Mouse (Mus musculus) forebrain, postnatal 0 days (tissue): ENCODE measurements at regions not wholly inside any gene's neighbourhood (a gene's known extent, or its start where the extent isn't known, plus 50 kb on each side); places are given as distances from the start of the nearest gene placed in this dataset.

Experiments used
- ATAC-seq: fragments of 200-750 bp; cut with Nextera tagmentation; 2 replicates; pipeline ENCODE4 v1.8.0; 2017; ENCODE audit warnings: mild to moderate bottlenecking, moderate library complexity
- DNase-seq: peaks from one replicate; pipeline ENCODE4 v3.0.0-alpha.2; 2015
- H3K27ac ChIP-seq: fragments of 300-500 bp; sonication (generic); 2 replicates; pipeline ENCODE4 v1.5.1; 2014; ENCODE audit warnings: low read depth, mild to moderate bottlenecking, antibody characterized with exemption, low read length, moderate library complexity, mixed read lengths
- H3K27me3 ChIP-seq: fragments of 300-500 bp; sonication (generic); 2 replicates; pipeline ENCODE4 v1.6.1; 2014; ENCODE audit warnings: mild to moderate bottlenecking, low read length, mixed read lengths; ENCODE audit not compliant: insufficient read depth
- H3K36me3 ChIP-seq: fragments of 300-500 bp; sonication (generic); 2 replicates; pipeline ENCODE4 v1.6.1; 2014; ENCODE audit warnings: mild to moderate bottlenecking, moderate library complexity; ENCODE audit not compliant: insufficient read depth
- H3K4me1 ChIP-seq: fragments of 300-500 bp; sonication (generic); 2 replicates; pipeline ENCODE4 v1.6.1; 2014; ENCODE audit warnings: antibody characterized with exemption; ENCODE audit not compliant: insufficient read depth
- H3K4me2 ChIP-seq: fragments of 300-500 bp; sonication (generic); 2 replicates; pipeline ENCODE4 v1.6.1; 2014; ENCODE audit warnings: low read depth, mild to moderate bottlenecking, moderate library complexity
- H3K4me3 ChIP-seq: fragments of 300-500 bp; sonication (generic); 2 replicates; pipeline ENCODE4 v1.5.1; 2014; ENCODE audit warnings: low read depth, low read length, mixed read lengths
- H3K9ac ChIP-seq: fragments of 300-500 bp; sonication (generic); 2 replicates; pipeline ENCODE4 v1.6.1; 2014; ENCODE audit warnings: mild to moderate bottlenecking
- H3K9me3 ChIP-seq: fragments of 300-500 bp; sonication (generic); 2 replicates; pipeline ENCODE4 v1.6.1; 2016; ENCODE audit warnings: low read length
- CTCF ChIP-seq: sonication (generic); IDR thresholded peaks from 2 replicates; pipeline ENCODE4 v1.5.1; 2016; ENCODE audit warnings: antibody characterized with exemption, control low read depth, low read depth
- WGBS: fragments of 180-500 bp; shearing (Covaris S2); extraction: QIAGEN DNeasy Blood & Tissue Kit; methylation state at CpG from one replicate; pipeline ENCODE4 v1.1.7; 2014; 5-methylcytosine and 5-hydroxymethylcytosine counted together

GRCm38 (mm10) chr6:31131716-31132115 is 172.8 kb upstream of the Klf14 start:
- 64% methylated on average over 9 of the region's 9 CpGs for WGBS
- Histone ChIP-seq H3K4me1 (no peaks in the 10 kb centered on the region), H3K27ac (no peak overlapping the region), H3K9me3 (no peaks in the 10 kb centered on the region), H3K36me3 (no peaks in the 10 kb centered on the region), H3K4me3 (no peak overlapping the region), H3K9ac (no peak overlapping the region), H3K27me3 (no peaks in the 10 kb centered on the region), H3K4me2 (no peak overlapping the region)
- no peak for TF ChIP-seq CTCF
- ATAC-seq, result no peak
- no peak for DNase-seq

- DNase-seq (no peak), ATAC-seq (no peak)
- TF ChIP-seq CTCF, result no peak
- H3K9ac ChIP-seq, result no peak overlapping the region
- H3K36me3 ChIP-seq, result no peaks in the 10 kb centered on the region
- H3K27ac ChIP-seq, result no peak overlapping the region
- H3K4me3 ChIP-seq, result no peak overlapping the region
- H3K27me3 ChIP-seq, result no peaks in the 10 kb centered on the region
- H3K9me3 ChIP-seq, result no peaks in the 10 kb centered on the region
- no peak overlapping the region for H3K4me2 ChIP-seq
- 60% methylated on average over 8 of the region's 8 CpGs for WGBS
- no peaks in the 10 kb centered on the region for H3K4me1 ChIP-seq
Measured at GRCm38 (mm10) chr6:31132396-31133190, 173.7 kb upstream of the Klf14 start.

- DNase-seq, result peak; percentile 23
- Histone ChIP-seq H3K4me2 (no peak overlapping the region), H3K36me3 (no peaks in the 10 kb centered on the region), H3K4me1 (no peaks in the 10 kb centered on the region), H3K4me3 (no peak overlapping the region), H3K9ac (no peak overlapping the region), H3K27ac (no peak overlapping the region), H3K27me3 (no peaks in the 10 kb centered on the region), H3K9me3 (no peaks in the 10 kb centered on the region)
- 74% methylated on average over 11 of the region's 11 CpGs for WGBS
- TF ChIP-seq CTCF, result no peak
- ATAC-seq, result no peak
Measured at GRCm38 (mm10) chr6:31133896-31134735, 175.2 kb upstream of the Klf14 start.

GRCm38 (mm10) chr6:31134736-31135077 is 175.8 kb upstream of the Klf14 start:
- H3K27ac ChIP-seq, result no peak overlapping the region
- H3K4me3 ChIP-seq, result no peak overlapping the region
- TF ChIP-seq CTCF, result no peak
- H3K9me3 ChIP-seq, result no peaks in the 10 kb centered on the region
- H3K4me2 ChIP-seq, result no peak overlapping the region
- H3K4me1 ChIP-seq, result no peaks in the 10 kb centered on the region
- no peak overlapping the region for H3K9ac ChIP-seq
- no peaks in the 10 kb centered on the region for H3K36me3 ChIP-seq
- WGBS, result 80% methylated on average over 8 of the region's 8 CpGs
- ATAC-seq (no peak), DNase-seq (no peak)
- H3K27me3 ChIP-seq, result no peaks in the 10 kb centered on the region

GRCm38 (mm10) chr6:31135580-31135979 is 176.7 kb upstream of the Klf14 start:
- no peak overlapping the region for H3K4me2 ChIP-seq
- no peak for TF ChIP-seq CTCF
- H3K36me3 ChIP-seq, result no peaks in the 10 kb centered on the region
- no peaks in the 10 kb centered on the region for H3K9me3 ChIP-seq
- ATAC-seq (no peak), DNase-seq (no peak)
- no peaks in the 10 kb centered on the region for H3K27me3 ChIP-seq
- WGBS, result 74% methylated on average over 6 of the region's 6 CpGs
- H3K4me3 ChIP-seq, result no peak overlapping the region
- no peak overlapping the region for H3K9ac ChIP-seq
- no peak overlapping the region for H3K27ac ChIP-seq
- no peaks in the 10 kb centered on the region for H3K4me1 ChIP-seq

GRCm38 (mm10) chr6:31136895-31137294 is 178.0 kb upstream of the Klf14 start:
- peak; percentile 42 for DNase-seq
- no peak overlapping the region for H3K27ac ChIP-seq
- TF ChIP-seq CTCF, result peak; percentile 65
- no peaks in the 10 kb centered on the region for H3K9me3 ChIP-seq
- no peaks in the 10 kb centered on the region for H3K36me3 ChIP-seq
- H3K27me3 ChIP-seq, result no peaks in the 10 kb centered on the region
- H3K4me3 ChIP-seq, result no peak overlapping the region
- no peaks in the 10 kb centered on the region for H3K4me1 ChIP-seq
- H3K9ac ChIP-seq, result no peak overlapping the region
- ATAC-seq, result 0 out of 2 replicates have a peak, but pooled peaks have one; percentile 18
- H3K4me2 ChIP-seq, result no peak overlapping the region
- 60% methylated on average over 4 of the region's 4 CpGs for WGBS

- H3K9ac ChIP-seq, result no peak overlapping the region
- DNase-seq (no peak), ATAC-seq (no peak)
- TF ChIP-seq CTCF, result no peak
- no peak overlapping the region for H3K4me2 ChIP-seq
- no peaks in the 10 kb centered on the region for H3K4me1 ChIP-seq
- no peak overlapping the region for H3K27ac ChIP-seq
- no peaks in the 10 kb centered on the region for H3K27me3 ChIP-seq
- H3K36me3 ChIP-seq, result no peaks in the 10 kb centered on the region
- 87% methylated on average over 8 of the region's 8 CpGs for WGBS
- H3K4me3 ChIP-seq, result no peak overlapping the region
- no peaks in the 10 kb centered on the region for H3K9me3 ChIP-seq
Measured at GRCm38 (mm10) chr6:31137351-31137750, 178.5 kb upstream of the Klf14 start.
